Mouse (Mus musculus) bone marrow, adult 2 months (tissue): ENCODE results near the gene Gal3st2. TPM values are rescaled to one million over a fixed set of nuclear protein-coding genes. Genes with fewer than 3 reads are reported as not detected.
"Not testable (repeated sequence)": the region's sequence is repeated elsewhere in the genome, so short reads cannot be mapped to it uniquely, and the experiment has no call there.

Source experiments
- H3K27ac ChIP-seq: fragments of 200-500 bp; 2 replicates; pipeline ENCODE4 v1.5.1; 2012; ENCODE audit warnings: low read depth, mild to moderate bottlenecking, control low read depth, inconsistent platforms, low read length; ENCODE audit not compliant: control insufficient read depth, poor library complexity, insufficient read depth
- H3K4me1 ChIP-seq: fragments of 200-500 bp; 2 replicates; pipeline ENCODE4 v1.6.1; 2011; ENCODE audit warnings: low read length; ENCODE audit not compliant: control insufficient read depth, insufficient read depth
- H3K4me3 ChIP-seq: fragments of 200-500 bp; replicated peaks from 2 replicates; pipeline ENCODE3; 2011; ENCODE audit warnings: mild to moderate bottlenecking, low read depth, low read length, control low read depth; ENCODE audit not compliant: control insufficient read depth
- CTCF ChIP-seq: fragments of 200-500 bp; IDR thresholded peaks from 2 replicates; pipeline ENCODE4 v1.5.1; 2011; ENCODE audit warnings: low read length, control low read depth; ENCODE audit not compliant: control insufficient read depth, insufficient read depth
- POLR2A ChIP-seq: fragments of 200-500 bp; IDR thresholded peaks from 2 replicates; pipeline ENCODE4 v1.6.1; 2011; ENCODE audit warnings: low read depth, mild to moderate bottlenecking, control low read depth, low read length, borderline replicate concordance; ENCODE audit not compliant: control insufficient read depth
- WGBS: fragments of 180-500 bp; shearing (Covaris S2); methylation state at CpG from one replicate; pipeline ENCODE4 v1.1.7; 2018; 5-methylcytosine and 5-hydroxymethylcytosine counted together
- polyA plus RNA-seq: library from polyadenylated mRNA; stranded (reverse); fragments of >200 nt; gene quantifications from 2 replicates; pipeline ENCODE4 v1.2.4, GENCODE M21; 2011; ENCODE audit warnings: low replicate concordance; ENCODE audit not compliant: missing spikeins, insufficient read depth, insufficient read length

The Gal3st2 gene
- not detected in 2 replicates for polyA plus RNA-seq

DNA sequence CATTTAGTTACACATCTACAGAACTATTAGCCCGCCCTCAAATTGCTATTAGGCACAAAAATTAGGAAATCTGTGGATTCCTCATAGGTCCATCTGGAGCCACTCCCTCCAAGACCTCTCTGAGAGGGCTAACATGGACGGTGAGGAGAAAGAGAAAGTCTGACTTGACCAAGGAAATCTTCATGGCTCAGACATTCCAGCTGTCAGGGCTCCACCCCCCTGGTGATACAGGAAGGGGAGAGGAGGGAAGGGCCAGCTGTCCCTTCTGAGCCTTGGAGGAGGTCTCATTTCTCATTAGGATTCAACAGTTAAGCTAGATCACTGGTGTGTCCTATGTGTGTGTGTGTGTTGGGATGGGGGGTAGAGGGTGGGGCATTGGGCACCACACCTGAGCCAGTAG, at the start of gene Gal3st2:
Gene Gal3st2 (plus strand): TSS at position 259 of the 400 bp plus-strand sequence.
- H3K27ac ChIP-seq, H3K4me1 ChIP-seq, H3K4me3 ChIP-seq: not testable (repeated sequence)
- WGBS: 67% methylated on average over 2 of the region's 2 CpGs

DNA sequence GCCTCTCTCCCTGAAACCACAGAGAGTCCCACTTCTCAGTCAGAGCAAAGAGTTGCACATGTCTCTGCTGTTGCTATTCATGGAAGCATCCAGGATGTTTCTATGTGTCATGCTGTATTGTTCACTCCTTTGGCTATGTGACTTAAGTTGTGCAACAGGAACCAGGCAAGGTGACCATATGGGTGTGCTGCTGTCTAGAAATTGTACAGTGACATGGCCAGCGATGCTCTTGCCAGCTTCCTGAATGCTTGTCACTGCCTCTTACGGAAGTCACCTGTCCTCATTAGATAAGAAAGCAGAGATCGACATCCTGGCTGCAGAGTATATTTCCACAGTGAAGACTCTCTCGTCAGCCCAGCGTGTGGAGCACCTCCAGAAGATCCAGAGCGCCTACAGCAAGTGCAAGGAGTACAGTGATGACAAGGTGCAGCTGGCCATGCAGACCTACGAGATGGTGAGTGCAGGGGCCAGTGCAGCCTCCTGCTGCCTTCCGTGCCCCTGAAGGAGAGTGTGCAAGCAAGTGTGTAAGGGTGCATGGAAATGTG, 49.5 kb upstream of the Gal3st2 start:
- Histone ChIP-seq H3K4me1 (no peaks in the 10 kb centered on the region), H3K27ac (no peak overlapping the region), H3K4me3 (no peak overlapping the region)
- WGBS: 76% methylated on average over 8 of the region's 8 CpGs
- no peak for TF ChIP-seq POLR2A
- no peak for TF ChIP-seq CTCF

DNA sequence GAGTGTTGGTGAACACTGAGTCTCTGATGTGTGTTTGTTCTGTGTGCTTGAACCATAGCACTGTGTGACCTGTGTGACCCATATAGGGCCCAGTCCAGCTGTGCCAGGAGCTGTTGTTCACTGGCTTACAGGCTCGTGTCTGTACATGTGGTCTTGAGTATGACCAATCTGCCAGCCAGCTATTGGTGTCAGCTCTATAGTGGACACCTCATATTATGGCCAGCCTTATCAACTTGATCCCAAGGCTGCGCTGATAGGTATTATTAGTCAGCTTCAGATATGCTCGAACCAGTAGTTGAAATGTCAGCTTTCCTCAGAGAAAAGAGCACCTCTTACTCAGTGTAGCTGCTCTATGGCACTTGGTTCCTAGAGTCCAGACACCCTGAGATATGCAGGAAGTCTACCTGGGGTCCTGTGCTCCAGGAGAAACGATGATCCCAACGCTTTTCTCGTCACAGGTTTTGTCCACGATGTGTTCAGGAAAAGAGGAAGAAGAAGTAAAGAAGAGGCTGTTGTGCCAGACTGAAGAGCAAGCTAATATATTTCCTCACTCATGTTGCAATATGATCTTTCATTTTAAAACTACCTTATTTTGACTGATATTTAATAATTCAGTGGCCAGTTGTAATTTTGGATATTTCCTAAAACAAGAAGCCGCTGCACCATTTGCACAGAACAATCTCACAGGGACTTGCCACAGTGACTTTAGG, 43.1 kb upstream of the Gal3st2 start:
- Histone ChIP-seq H3K4me1 (peaks cover 3% of the 10 kb centered on the region), H3K4me3 (no peak overlapping the region), H3K27ac (peak overlapping the region; percentile 89)
- WGBS: 56% methylated on average over 8 of the region's 8 CpGs
- TF ChIP-seq CTCF (no peak), POLR2A (no peak)

- TF ChIP-seq POLR2A: no peak
- no peak for TF ChIP-seq CTCF
- H3K27ac ChIP-seq: peak overlapping the region; percentile 89
- H3K4me3 ChIP-seq: no peak overlapping the region
- WGBS: 51% methylated on average over 7 of the region's 7 CpGs
- peaks cover 3% of the 10 kb centered on the region for H3K4me1 ChIP-seq
Measured at GRCm38 (mm10) chr1:93818722-93819121, 42.4 kb upstream of the Gal3st2 start.

- WGBS: 59% methylated on average over 3 of the region's 3 CpGs
- TF ChIP-seq POLR2A: no peak
- no peak for TF ChIP-seq CTCF
- peak overlapping the region; percentile 95; the same call in 1 of the 2 replicates for H3K27ac ChIP-seq
- H3K4me1 ChIP-seq: no peaks in the 10 kb centered on the region; the same call in 1 of the 2 replicates
- no peak overlapping the region for H3K4me3 ChIP-seq
Measured at GRCm38 (mm10) chr1:93823796-93824495, 37.2 kb upstream of the Gal3st2 start.

DNA sequence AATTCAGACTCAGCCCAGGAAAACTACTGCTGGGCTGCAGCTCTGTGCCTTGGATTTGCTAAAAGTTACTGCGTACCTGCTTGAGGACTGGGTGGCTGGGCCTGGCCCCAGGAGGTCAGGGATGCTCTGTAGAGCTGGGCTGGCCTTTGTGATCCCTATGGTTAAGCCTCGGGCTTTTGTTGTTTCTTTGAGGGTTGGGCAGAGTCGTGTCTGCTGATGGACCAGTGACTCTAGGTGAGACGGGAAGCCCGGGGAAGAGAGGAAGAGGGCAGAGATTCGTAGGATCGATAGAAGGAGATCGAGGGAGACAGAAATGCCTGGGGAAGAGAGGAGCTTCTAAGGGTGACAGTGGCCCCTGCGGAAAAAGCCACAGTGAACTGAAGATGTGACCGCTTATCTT, 36.5 kb upstream of the Gal3st2 start, which contains the start of gene D2hgdh:
Gene D2hgdh (plus strand): TSS at position 301 of the 400 bp plus-strand sequence.
- Histone ChIP-seq H3K4me3 (peak within 1 kb of the TSS; percentile 80), H3K4me1 (no peaks in the 10 kb centered on the region; the same call in 1 of the 2 replicates), H3K27ac (peak within 1 kb of the TSS; percentile 95)
- WGBS: 23% methylated on average over 10 of the region's 10 CpGs
- TF ChIP-seq CTCF: no peak
- TF ChIP-seq POLR2A: no peak

- TF ChIP-seq POLR2A (peak; percentile 89), CTCF (no peak)
- WGBS: under 1% methylated on average over 30 of the region's 30 CpGs
- H3K4me3 ChIP-seq: peak overlapping the region; percentile 80
- H3K27ac ChIP-seq: peak overlapping the region; percentile 95
- H3K4me1 ChIP-seq: no peaks in the 10 kb centered on the region
Measured at GRCm38 (mm10) chr1:93825105-93825674, 35.9 kb upstream of the Gal3st2 start.
